Mouse (Mus musculus) spleen, adult 18-20 months (tissue): ENCODE measurements around the gene Atp8a1.
A peak's percentile ranks its signal among the peaks of the same experiment; 100 is the strongest.

ENCODE experiments used
- DNase-seq, 2 experiments: peaks; one replicate each; pipeline ENCODE4 v3.0.0; 2022; ENCODE audit warnings: mixed read lengths in 2 of 2

The Atp8a1 gene

DNA sequence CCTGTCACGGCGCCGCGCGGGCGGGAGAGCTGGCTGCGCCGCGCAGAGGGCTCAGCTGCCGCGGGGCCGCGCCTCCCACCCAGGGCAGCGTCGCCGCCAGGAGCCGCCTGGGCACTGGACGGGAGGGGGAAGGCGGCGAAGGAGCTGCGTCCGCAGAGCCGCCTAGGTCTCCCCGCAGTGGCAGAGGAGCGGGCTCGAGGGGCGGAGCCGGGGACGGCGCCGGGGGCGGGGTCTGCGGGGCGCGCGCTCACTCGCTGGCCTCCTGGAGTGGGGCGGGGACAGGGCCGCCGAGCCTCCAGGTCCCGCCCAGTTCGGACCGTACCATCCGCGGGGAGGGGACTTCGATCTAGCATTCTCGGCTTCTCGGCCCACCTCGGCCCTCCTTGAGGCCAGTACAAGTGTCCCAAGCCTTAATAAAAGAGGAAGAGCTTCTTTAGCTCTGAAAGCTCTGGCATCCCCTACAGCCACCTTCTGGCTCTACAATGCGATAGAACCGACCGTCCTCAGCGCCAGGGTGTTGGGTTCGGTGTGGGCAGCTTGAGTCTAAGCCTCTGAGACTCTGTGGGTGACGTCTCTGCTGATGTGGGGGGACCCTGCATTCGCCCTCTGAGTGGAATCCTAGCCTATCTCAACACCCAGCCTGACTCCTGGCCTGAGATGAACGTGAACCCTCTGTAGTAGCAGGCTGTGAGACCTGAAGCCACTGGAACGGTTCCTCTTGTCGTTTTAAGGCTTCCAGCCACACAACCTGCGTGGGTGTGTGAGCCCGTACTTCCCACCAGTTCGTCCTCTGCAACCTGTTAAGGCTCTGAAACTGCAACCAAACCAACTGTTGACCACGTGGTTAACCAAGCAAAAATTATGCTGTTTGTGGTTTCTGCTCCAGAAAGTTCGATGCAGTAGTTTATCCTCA lies at the start of gene Atp8a1:
Gene Atp8a1, minus strand, starts transcription at position 182 of the 913 bp plus-strand sequence.
- DNase-seq: peak; percentile 99 to 100

DNA sequence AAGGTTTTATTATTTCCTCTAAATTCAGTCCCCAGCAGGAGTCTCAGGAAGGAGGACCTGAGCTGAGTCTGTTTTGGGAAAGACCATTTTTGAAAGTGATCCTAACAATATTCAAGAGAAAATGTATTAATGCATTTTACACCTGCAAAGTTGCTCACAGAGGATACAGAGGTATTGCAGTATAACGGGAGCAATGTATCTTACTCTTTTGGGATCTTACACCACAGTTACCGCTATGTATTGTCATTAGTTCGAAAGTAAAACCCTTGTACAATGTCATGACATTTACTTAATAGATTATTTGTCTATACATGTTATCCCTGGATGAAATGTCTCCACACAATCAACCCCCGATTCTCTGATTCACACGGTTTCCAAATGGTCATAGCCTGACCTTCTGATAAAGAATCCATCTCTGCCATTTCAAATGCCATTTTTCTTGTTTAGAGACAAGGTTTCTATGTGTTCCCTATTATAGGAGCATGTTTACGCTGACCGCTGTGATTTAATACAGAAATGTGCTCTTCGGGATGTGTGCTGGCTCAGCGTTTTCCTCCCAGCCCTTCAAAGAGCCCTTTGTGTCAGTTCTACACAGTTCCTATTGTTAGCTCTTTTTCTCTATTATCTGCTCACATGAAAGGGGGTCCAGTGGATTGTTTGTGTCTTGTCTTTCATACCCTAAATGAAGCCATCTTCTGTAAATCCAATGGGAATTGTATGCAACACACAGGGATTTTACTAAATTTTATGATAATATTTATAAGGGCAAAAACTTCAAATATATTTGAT lies 37.4 kb upstream of the Atp8a1 start:
- no peak for DNase-seq

DNA sequence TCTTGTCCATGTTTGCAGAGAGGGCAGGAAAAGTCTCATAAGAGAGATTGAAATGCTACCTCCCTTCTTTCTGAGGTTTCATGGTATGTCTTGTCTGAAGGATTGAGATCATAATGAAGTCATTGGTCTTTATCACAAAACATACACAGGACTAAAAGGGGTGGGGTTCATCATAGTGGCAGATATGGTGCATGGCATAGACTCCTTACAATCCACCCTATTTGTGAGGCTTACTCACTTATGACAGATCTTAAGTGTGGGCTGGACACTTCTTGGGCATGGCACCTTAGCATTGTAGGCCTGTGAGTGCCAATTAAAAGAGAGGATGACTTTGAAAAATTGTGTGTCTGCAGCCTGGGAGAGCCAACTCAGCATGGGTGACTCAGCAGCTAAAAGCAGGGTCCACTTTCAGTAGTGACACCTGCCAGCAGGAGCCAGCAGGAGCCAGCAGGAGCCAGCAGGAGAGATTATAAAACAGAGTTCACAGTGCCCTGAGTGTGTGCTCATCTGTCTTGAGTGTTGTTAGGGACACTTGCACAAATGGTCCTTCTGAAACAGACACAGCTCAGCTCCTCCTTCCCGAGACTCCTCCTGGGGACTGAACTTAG lies 36.4 kb upstream of the Atp8a1 start:
- no peak for DNase-seq

DNA sequence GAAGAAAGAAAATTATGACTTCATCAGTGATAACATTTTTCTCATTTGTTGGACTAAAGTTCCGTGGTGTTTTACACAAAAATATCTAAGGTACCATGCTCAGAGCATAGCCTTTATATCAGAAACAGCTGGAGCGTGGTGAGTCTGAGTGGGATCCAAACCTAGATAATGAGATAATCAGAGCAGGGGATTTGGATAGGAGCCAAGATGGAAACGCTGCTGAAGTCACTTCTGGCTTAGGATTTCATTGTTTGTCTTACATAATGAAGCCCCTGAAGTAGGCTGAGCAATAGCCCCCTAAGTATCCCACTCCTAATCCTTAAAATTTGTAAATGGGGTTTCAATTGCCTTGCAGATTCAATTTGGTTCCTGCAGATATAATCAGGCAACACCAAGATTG lies 24.2 kb upstream of the Atp8a1 start:
- no peak for DNase-seq

DNA sequence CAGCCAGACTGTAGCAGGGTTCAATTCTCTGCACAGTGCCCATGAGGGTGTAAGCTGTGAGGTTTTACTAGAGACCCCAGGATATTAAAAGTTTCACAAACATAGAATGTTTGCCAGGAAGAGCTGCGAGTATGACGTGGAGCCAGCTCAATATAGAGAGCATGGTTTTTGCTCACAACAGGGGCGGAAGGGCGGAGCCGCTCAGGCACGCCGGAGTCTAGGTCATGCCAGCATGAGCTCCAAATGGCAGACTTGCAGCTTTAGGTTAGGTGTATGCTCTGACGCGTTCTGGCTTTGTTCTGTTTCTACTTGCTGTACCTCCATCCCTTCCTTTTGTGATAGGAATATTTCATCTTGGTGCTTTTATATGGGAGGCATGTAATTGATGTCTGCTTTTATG lies 19.0 kb upstream of the Atp8a1 start:
- no peak for DNase-seq

DNA sequence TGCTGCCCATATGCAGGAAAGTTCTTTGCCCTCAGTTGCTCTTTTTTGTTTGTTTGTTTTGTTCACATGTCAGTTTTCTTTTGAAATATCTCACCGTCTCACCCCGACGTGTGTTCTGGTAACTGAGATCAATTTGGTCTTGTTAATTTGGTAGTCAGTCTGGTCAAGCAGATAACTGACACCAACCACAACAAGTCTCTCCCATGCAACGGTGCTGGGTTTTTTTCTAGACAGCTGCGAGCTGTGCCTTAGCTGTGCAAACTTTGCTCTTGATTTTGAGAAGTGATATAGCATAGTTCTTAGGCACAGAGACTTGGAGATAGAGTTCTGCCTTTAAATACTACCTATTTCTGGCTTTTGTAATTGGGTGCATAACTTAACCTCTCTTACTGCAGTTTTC lies 18.4 kb upstream of the Atp8a1 start:
- no peak for DNase-seq

DNA sequence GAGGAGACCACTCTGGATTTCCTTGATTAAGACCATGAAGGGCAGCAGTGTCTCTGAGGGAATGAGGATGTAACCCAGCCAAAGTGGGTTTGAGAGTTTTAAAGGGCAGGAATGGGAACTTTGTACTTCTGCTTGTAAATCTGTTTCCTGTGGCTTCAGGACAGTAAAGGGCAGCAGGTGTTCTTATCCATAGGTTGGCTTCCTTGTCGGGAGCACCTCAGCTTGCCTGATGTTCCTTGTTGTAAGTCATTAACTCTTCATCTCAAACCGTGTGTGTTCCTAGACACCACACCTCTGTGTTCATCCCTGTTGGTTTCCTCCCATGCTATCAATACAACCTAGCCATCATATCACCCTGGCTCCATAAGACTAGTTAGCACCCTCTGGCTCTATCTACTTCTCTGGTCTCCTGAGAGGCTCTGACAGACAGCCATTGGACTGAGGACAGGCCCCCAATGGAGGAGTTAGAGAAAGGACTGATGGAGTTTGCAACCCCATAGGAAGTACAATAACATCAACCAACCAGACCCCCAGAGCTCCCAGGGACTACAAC lies 17.4 kb upstream of the Atp8a1 start:
- no peak for DNase-seq

DNA sequence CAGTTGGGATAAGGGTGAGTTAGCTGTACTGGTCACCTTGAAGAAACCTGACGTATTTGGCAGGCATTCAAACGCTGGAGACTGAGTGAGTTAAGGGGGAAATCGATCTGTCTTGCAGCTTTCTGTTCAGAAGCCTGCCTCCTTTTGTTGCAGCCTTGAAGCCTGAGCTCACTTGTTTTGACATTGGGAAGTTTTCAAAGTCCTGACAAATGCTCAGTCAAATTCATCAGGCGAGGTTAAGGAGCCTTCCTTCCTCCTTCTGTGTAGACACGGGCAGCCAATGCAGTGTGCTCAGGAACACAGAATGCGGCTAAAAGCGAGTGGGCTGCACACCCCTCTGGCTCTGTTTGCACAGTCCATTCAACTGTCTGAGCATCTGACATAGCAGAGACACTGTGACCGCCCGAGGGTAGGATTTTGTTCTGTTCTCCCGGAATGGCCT lies 16.7 kb upstream of the Atp8a1 start:
- DNase-seq: no peak

DNA sequence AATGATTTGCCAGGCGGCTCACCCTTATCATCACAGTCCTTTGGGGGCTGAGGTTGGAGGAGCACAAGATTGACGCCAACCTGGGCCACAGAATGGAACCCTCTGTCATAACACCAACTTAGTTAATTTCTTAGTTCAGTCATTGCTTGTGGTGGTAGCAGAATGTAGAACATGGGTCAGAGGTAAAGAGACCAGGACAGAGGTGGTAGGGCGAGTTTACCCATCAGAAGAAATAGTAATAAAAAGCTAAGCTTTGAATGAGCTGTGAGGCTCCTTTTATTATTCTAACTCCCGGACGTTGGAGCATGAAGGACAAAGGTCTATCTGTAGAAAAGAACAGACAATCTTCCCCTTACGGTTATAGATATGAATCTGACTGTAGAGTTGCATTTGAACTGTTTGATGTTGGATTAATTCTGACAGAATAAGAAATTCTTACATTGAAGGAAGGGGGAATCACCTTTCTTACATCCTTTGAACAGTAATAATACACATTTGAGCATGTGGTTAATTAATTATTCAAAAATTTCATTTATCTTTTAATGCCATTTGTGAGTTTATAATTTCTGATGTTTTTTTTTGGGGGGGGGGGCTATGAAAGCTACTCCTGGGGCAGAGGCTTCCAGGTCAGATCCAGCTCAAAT lies 7.9 kb upstream of the Atp8a1 start:
- DNase-seq: no peak

DNA sequence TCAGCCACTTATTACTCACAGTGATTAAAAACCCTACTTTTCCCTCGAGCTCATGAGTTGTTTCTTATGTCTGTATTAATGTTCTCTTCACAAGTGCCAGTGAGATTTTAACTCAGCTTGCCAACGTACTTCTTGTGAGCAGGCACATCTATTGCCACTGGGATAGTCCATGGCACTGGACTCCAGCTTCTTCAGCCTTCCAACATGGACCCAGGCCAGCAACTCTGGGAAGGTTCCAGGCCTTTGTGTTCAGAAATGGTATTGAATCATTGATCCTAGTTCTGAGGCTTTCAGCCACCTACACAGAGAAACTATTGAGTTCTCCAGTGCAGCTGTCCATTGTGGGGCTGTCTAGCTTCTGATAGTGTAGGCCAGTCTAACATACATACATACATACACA lies 5.6 kb upstream of the Atp8a1 start:
- DNase-seq: no peak

DNA sequence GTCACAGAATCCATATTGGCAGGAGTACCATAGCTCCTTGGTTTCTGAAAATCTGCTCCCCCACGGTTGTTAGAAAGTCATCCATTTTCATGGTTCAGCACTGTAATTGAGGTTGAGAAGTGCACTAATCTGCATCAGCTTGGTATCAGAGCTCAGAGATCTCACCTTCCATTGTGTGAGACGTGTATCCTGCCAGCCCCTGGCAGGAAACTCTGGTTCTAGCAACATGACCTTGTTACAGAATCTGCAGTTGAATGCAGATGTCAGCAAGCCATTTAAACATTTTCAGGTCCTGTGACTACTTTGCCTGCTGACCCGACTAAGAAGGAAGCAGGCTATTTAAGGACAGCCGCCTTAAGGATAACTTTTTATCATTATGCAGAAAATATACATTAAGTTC lies 2.2 kb upstream of the Atp8a1 start:
- DNase-seq: no peak

DNA sequence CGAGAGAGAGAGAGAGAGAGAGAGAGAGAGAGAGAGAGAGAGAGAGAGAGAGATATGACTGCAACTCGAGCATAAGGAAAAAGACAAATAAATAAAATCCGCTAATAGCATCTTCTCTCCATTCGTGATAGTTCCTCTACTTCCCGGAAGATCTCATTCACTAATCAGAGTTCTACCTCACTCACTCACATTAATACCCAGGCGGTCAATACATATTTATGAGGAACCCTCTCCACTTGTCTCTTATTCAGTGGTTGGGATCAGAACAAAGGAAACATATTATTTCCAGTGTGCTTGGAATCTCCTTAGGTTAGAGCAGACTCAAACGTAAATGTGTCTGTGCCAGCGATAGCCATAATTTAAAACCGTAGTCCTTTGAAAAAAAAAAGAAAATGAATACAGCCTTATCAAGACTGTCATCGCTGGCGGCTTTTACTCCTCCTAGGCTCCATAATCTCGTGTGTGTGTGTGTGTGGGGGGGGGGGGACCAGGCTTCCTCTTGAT lies 1.3 kb upstream of the Atp8a1 start:
- no peak for DNase-seq

DNA sequence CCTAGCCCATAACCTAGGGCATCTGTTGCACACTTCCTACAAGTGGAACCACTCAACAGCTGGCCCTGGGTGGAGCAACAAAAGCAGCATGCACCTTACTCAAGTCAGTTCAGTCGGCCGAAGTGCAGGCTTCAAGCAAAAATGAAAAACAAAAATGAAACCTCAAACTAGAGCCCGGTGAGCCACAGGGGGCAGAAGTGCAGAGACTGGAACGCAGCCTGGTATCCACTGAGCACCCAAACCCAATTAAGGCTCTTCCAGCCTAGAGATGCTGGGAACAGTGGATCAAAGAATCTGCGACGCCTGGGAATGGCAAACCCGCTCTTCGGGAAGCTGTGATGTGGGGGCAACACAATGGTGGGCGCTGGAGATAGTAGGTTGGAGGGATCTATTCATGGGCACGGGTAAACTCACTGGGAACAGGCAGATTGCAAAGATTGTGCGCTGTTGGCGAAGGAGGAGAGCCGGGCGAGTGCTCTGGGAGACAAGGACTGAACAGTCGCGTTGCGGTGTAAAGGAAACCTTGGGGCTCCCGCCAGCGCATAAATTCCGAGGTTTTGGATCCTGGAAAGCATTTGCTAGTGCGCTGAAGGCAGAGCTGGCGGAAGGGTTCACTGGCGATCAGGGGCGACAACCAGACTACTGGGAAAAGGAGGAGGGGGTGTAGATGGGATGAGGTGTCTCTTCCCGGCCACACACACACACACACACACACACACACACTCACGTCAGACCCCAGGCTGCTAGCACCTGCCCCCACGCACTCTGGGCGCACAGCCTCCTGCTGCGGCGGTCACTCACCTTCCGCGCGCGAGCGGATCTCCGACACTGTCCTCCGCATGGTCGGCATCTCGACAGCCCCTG lies 641 bp downstream of the Atp8a1 start:
- peak; percentile 50 to 62 for DNase-seq

DNA sequence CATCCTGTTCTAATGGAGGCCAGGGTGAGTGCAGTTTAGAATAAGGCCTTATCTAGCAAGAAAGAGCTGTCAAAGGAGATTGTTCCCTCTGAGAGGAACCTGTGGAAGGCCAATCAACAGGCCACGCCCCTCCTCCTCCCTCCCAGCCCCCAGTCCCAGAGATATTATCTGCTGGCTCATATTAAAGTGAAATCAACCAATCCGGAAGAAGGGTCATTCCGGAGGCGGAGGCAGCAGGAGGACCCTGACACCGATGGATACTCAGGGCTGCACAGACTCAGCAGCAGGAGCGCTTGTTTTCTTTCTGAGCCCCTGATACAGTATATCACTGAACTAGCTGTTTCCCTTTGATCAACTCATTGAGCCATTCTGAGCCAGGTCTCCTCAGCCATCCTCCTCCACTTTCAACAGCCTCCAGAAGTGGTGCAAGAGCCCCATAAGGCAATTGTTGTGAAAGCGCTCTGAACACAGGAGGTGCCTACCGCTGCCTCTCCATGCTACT lies 2.0 kb downstream of the Atp8a1 start:
- DNase-seq: no peak

DNA sequence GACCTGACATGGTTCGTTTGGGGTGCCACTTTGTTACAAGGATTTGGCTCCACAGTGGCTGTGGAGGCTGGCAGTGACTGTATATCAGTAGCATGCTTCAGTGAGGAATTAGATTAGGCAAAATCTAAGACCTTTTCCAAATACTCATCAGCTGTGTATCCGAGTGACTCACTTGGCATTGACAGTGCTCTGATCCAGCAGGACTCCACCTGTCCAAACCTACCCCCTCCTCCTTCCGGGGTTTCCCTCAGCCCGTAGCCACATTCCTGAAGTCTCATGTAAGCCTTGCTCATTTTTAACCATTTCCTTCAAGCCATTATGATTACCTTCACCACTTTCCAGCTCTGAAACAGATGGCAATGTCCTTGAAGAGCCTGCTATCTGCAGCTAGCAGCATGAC lies 3.2 kb downstream of the Atp8a1 start:
- DNase-seq: no peak

DNA sequence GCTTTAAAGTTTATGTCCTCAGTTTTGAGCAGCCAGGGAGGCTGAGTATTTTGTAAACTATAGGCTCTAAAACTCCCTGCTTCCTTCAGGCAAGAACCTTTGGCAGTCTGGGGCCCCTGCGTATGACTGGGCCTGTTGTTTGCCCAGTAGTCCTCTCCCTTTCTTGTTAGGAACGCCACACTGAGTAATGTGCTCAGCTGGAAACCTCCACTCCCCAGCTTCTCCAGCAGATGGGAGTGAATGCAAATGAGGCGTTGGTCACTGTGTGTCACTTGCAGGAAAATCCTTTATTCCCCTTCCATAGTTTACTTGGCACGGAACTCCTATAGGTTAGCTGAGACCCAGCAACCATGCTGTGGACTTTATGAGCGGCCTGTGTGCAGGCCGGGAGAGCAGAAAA lies 4.9 kb downstream of the Atp8a1 start:
- no peak for DNase-seq

DNA sequence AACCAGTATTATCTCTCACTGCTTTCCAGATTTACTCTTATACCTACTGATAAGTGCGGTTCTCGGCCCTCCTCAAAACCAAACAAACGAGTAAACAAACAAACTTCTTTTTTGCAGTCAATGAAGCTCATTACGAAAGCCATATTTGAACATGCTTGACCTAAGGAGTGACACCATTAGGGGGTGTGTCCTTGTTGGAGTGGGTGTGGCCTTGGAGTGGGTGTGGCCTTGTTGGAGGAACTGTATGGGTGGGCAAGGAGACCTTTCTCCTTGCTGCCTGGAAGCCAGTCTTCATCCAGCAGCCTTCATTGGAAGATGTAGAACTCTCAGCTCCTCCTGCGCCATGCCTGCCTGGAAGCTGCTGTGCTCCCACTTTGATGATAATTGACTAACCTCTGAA lies 13.4 kb downstream of the Atp8a1 start:
- no peak for DNase-seq

DNA sequence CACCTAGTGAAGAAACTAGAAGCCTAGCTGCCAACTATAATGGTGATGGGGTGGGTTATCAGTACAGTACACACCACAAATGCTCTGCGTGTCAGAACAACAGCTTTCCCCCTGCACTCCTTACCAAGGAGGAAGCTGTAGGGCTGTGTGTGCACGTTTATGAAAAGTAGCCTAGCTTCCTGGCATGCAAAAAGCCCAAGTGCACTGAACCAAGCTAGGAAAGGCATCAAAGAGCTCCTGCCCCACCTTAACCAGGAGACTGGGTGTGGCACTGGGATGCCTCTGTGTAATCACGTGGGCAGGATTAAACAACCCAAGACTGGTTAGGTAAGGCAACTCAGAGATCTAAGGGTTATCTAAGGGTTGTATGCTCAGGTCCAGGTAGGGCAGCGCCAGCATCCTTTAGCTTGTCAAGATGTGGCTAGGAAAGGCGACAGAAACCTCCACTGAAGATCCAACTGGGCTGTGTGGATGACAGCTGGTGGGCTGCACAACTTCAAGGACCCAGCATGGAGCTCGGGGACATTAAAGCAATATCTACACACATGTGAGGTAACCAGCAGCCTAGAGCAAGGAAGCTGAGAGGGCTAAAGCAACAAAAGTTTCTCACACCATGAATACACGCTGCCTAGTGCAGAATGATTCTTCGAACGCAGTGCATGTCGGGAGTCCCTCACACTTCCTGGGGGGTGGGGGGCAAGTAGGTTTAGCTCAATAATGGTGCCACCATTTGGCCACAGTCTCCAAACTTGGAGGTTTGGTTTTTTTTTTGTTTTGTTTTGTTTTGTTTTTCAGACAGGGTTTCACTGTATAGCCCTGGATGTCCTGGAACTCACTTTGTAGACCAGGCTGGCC lies 15.7 kb downstream of the Atp8a1 start:
- peak in 1 of 2 experiments; percentile 17 for DNase-seq

DNA sequence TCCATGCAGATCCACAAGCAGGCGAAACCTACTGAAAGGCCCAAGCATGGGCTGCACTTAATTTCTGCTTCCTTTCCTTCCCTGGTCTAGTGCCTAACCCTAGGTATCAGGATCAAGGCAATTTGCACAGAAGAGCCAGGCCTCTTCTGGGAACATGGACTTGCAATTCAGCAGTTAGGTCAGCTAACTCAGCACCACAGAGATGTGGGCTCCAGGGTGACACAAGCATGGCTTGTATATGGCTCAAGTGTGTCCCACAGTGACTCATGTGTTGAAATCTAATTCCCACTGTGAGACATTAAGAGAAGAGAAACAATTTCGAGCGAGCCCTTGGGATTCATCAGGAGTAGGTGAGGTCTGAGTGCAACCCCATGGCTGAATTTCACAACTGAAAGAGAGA lies 18.9 kb downstream of the Atp8a1 start:
- DNase-seq: no peak

DNA sequence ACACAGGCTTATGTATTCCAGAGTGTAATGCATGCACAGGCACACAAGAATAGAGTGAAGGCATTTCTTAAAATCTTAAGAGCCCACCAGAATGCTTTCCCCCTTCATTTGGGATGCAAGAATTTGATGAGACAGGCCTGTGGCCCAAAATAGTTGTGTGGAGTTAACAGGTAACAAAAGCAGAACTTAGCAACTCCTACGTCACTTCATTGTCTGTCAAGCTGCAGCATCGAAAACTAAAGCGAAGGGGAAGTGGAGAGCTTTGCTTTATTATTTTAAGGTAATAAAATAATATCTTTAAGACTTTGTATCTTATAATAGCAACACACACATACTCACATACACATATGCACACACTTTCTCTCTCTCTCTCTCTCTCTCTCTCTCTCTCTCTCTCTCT lies 20.3 kb downstream of the Atp8a1 start:
- DNase-seq: no peak
